In the genomic region with DNA sequence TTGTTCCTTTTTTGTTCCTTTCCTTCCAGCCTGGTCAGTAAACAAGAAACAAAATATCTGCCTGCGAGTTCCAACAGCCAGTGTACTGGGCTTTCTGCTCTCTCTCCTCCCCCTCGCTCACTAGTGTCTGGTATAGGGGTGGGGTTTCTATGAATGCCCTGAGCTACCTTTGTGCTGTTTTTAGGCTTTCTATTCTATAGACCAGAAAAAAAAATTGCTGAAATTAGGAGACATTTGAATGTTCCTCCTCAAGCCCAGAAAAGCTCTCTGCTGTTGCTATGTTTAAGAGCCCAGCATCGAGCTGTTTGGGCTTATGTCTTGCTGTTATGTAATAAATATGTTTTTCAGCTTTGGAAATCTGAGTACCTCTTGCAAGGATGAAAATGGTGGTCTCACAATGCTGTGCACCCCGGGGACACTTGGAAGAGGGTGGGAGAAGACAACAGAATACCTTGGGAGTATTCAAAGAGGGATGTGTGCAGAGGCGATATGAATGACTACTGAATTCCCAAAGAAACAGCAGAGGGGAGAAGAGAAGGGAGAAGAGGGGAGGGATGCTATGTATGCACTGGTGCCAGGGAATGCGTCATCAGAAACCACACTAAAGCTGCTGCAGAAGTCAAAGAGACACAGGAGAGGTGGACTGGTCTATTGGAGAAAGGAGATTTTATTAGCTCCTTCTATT, we compare ENCODE assay signal across 25 mouse cellular contexts.
DNase-seq lines count a peak whose midpoint lies in the region; ATAC-seq and TF ChIP-seq lines count a peak whose summit lies in the region.
"Had no signal": no experiment of that assay in that cellular context is flagged by ENCODE, and none has a peak within 500 bp of the region (broad histone marks: within the 10 kb centered on the region; RNA-seq: fewer than 3 reads in every experiment).

No protein-coding gene starts in this region.

- no peaks in the 10 kb centered on the region for H3K9me3 ChIP-seq in hindbrain, postnatal 0 days (ENCODE audit: low read length)
- no peaks in the 10 kb centered on the region for H3K9me3 ChIP-seq in hindbrain, embryonic 16.5 days (ENCODE audit: control insufficient read depth, low read length)
- H3K9me3 ChIP-seq: embryonic facial prominence, embryonic 12.5 days; hindbrain, embryonic 12.5 days; kidney, embryonic 15.5 days; neural tube, embryonic 12.5 days had no signal

- H3K4me1 ChIP-seq in hindbrain, postnatal 0 days (ENCODE audit: insufficient read depth, low read length): no peaks in the 10 kb centered on the region
- no peaks in the 10 kb centered on the region for H3K4me1 ChIP-seq in hindbrain, embryonic 16.5 days (ENCODE audit: control insufficient read depth, insufficient read depth, low read depth, low read length)
- H3K4me1 ChIP-seq: heart, embryonic 12.5 days; hindbrain, embryonic 12.5 days; neural tube, embryonic 12.5 days had no signal

- no peak overlapping the region for H3K4me3 ChIP-seq in hindbrain, postnatal 0 days (ENCODE audit: low read length)
- no peak overlapping the region for H3K4me3 ChIP-seq in hindbrain, embryonic 16.5 days (ENCODE audit: low read length)
- H3K4me3 ChIP-seq: embryonic facial prominence, embryonic 12.5 days; erythroblast, embryonic 14.5 days; heart, embryonic 12.5 days; hindbrain, embryonic 12.5 days; kidney, embryonic 15.5 days; neural tube, embryonic 12.5 days had no signal

- no peak for DNase-seq in hindbrain, postnatal 0 days (ENCODE audit: low spot score)
- DNase-seq in right cerebral cortex, adult 2 months (ENCODE audit: low spot score in 2 of 2): peak; percentile 40 to 69
- DNase-seq in right cerebral cortex, postnatal 10 days (ENCODE audit: low spot score in 2 of 2): no peak
- peak; percentile 42 for DNase-seq in layer of hippocampus, adult 9-11 months
- no peak for DNase-seq in ovary, postnatal 36 days (ENCODE audit: low spot score)
- DNase-seq: adrenal gland, postnatal 10 days; cerebellum, adult 9-11 months; heart, postnatal 14 days; kidney, postnatal 4 days; liver; thymus, postnatal 14 days had no signal

- no peaks in the 10 kb centered on the region for H3K36me3 ChIP-seq in hindbrain, postnatal 0 days (ENCODE audit: insufficient read depth, low read length)
- H3K36me3 ChIP-seq in hindbrain, embryonic 16.5 days (ENCODE audit: control insufficient read depth, insufficient read depth, low read length): no peaks in the 10 kb centered on the region
- H3K36me3 ChIP-seq: embryonic facial prominence, embryonic 12.5 days; heart, embryonic 12.5 days; hindbrain, embryonic 12.5 days; kidney, embryonic 15.5 days; neural tube, embryonic 12.5 days had no signal

- no peak overlapping the region for H3K9ac ChIP-seq in hindbrain, postnatal 0 days (replicated peaks; ENCODE audit: low read length)
- H3K9ac ChIP-seq in hindbrain, embryonic 16.5 days (ENCODE audit: low read depth, low read length): no peak overlapping the region
- H3K9ac ChIP-seq: embryonic facial prominence, embryonic 12.5 days; heart, embryonic 12.5 days; hindbrain, embryonic 12.5 days; kidney, embryonic 15.5 days; neural tube, embryonic 12.5 days had no signal

- no peak for TF ChIP-seq CTCF in hindbrain, postnatal 0 days (IDR thresholded peaks at IDR 0.05; ENCODE audit: low read depth)

- ATAC-seq in hindbrain, postnatal 0 days: 0 out of 2 replicates have a peak, but pooled peaks have one; percentile 27
- ATAC-seq in hindbrain, embryonic 16.5 days: no peak
- ATAC-seq in monocyte, adult 5-6 weeks (replicated peaks; ENCODE audit: insufficient number of reproducible peaks, low FRiP score, low TSS enrichment, poor library complexity, severe bottlenecking): no peak
- ATAC-seq: forebrain, embryonic 14.5 days; intestine, embryonic 16.5 days; lung, postnatal 0 days; Patski had no signal

- no peak overlapping the region for H3K4me2 ChIP-seq in hindbrain, postnatal 0 days (ENCODE audit: low read depth, low read length)
- no peak overlapping the region for H3K4me2 ChIP-seq in hindbrain, embryonic 16.5 days (ENCODE audit: low read length)
- H3K4me2 ChIP-seq: embryonic facial prominence, embryonic 12.5 days; heart, embryonic 12.5 days; hindbrain, embryonic 12.5 days; kidney, embryonic 15.5 days; midbrain, embryonic 11.5 days; neural tube, embryonic 12.5 days had no signal

- H3K27ac ChIP-seq in hindbrain, postnatal 0 days: no peak overlapping the region
- H3K27ac ChIP-seq in hindbrain, embryonic 16.5 days (ENCODE audit: low read depth, low read length): no peak overlapping the region
- H3K27ac ChIP-seq: embryonic facial prominence, embryonic 12.5 days; hindbrain, embryonic 12.5 days; kidney, embryonic 15.5 days; neural tube, embryonic 12.5 days; stomach, postnatal 0 days had no signal

- H3K27me3 ChIP-seq in hindbrain, postnatal 0 days (ENCODE audit: insufficient read depth, low read length): no peaks in the 10 kb centered on the region
- no peaks in the 10 kb centered on the region for H3K27me3 ChIP-seq in hindbrain, embryonic 16.5 days (replicated peaks; ENCODE audit: control insufficient read depth, insufficient read depth, low read length)
- H3K27me3 ChIP-seq: embryonic facial prominence, embryonic 12.5 days; heart, embryonic 12.5 days; hindbrain, embryonic 12.5 days; kidney, embryonic 15.5 days; neural tube, embryonic 12.5 days; Patski had no signal

- 70% methylated on average over 6 of the region's 6 CpGs for WGBS in hindbrain, postnatal 0 days
- WGBS in hindbrain, embryonic 16.5 days: 79% methylated on average over 6 of the region's 6 CpGs

Comparison
In these comparisons a context has a peak if more than half of its experiments do, and no peak if none do; other contexts are left out.
1. DNase-seq: peak in right cerebral cortex, adult 2 months (2 of 2) and layer of hippocampus, adult 9-11 months (single experiment); none in hindbrain, postnatal 0 days (single experiment), right cerebral cortex, postnatal 10 days (0 of 2) and ovary, postnatal 36 days (single experiment).